Mouse (Mus musculus) erythroblast, embryonic 14.5 days (primary cell): Measurements from ENCODE around the gene Qprt. TPM values are rescaled to one million over a fixed set of nuclear protein-coding genes. Genes with fewer than 3 reads are reported as not detected.
A peak's percentile ranks its signal among the peaks of the same experiment; 100 is the strongest.
"Not testable (repeated sequence)": the region's sequence is repeated elsewhere in the genome, so short reads cannot be mapped to it uniquely, and the experiment has no call there.

ENCODE experiments used
- H3K27me3 ChIP-seq: 2 replicates; pipeline ENCODE4 v1.6.1; 2012; ENCODE audit warnings: inconsistent platforms; ENCODE audit not compliant: control insufficient read depth
- H3K36me3 ChIP-seq: 2 replicates; pipeline ENCODE4 v1.6.1; 2012; ENCODE audit warnings: mild to moderate bottlenecking, inconsistent platforms; ENCODE audit not compliant: control insufficient read depth
- H3K4me1 ChIP-seq: 2 replicates; pipeline ENCODE4 v1.6.1; 2012; ENCODE audit warnings: inconsistent platforms; ENCODE audit not compliant: control insufficient read depth
- H3K4me3 ChIP-seq: replicated peaks from 2 replicates; pipeline ENCODE3; 2012; ENCODE audit warnings: moderate library complexity, mild to moderate bottlenecking, inconsistent platforms
- H3K9me3 ChIP-seq: 2 replicates; pipeline ENCODE4 v1.6.1; 2012; ENCODE audit warnings: low read length, inconsistent platforms, mixed read lengths; ENCODE audit not compliant: control insufficient read depth
- GATA1 ChIP-seq: IDR thresholded peaks from 2 replicates; pipeline ENCODE4 v1.6.1; 2012; ENCODE audit warnings: low read length, inconsistent platforms, mixed read lengths
- TAL1 ChIP-seq: IDR thresholded peaks from 3 replicates; pipeline ENCODE4 v1.6.1; 2012; ENCODE audit warnings: low read length, inconsistent platforms, mixed read lengths
- polyA plus RNA-seq: library from polyadenylated mRNA; stranded (reverse); fragments of >175 nt; gene quantifications from 2 replicates; pipeline ENCODE4 v1.2.3, GENCODE M21; 2012

Qprt gene
- polyA plus RNA-seq, 1 experiment, result 0.17 TPM

DNA sequence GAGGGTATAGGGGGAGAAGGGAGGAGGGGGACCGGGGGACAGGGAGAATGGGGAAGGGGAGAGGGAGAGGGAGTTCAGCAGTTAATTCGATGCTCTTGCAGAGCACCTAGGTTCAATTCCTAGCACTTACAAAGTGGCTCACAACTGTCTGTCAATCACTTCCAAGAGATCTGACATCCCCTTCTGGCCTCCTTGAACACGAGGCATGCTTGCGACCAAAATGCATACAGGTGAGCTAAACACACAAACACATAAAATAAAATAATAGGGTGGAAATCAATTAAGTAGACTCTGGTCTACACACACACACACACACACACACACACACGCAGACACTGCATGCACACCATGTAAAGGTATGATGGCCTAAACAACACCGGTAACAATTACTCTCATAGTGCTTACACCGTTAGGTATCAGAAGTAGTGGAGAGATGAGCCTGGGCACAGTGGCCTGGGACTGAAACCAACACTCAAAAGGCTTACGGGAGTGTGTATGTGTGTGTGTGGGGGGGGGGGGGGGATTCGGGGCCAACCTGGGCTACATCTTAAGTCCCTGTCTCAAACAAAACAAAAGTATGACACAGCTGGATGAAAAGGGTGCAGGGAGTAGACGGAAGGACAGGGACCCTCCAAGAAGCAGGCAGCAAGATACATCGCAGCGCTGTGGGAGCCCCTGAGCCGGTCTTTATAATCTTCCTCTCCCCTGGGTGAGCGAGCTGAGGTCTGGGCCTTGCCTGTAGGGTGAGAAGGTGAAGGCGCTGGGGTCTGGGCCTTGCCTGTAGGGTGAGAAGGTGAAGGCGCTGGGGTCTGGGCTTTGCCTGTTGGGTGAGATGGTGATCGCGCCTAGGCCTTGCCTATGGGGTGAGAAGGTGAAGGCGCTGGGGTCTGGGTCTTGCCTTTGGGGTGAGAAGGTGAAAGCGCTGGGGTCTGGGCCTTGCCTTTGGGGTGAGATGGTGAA is 31.6 kb downstream of the Qprt start:
- Histone ChIP-seq H3K4me1 (peaks cover 54% of the 10 kb centered on the region), H3K27me3 (no peaks in the 10 kb centered on the region), H3K9me3 (no peaks in the 10 kb centered on the region), H3K36me3 (peaks cover 24% of the 10 kb centered on the region), H3K4me3 (peak overlapping the region; percentile 76)
- TF ChIP-seq TAL1 (no peak), GATA1 (no peak)

GRCm38 (mm10) chr7:127088901-127089845 is 32.9 kb downstream of the Qprt start:
- Histone ChIP-seq H3K36me3 (peaks cover 20% of the 10 kb centered on the region), H3K27me3 (no peaks in the 10 kb centered on the region), H3K9me3 (no peaks in the 10 kb centered on the region), H3K4me3 (peak overlapping the region; percentile 59), H3K4me1 (peaks cover 58% of the 10 kb centered on the region)
- no peak for TF ChIP-seq TAL1
- no peak for TF ChIP-seq GATA1

- Histone ChIP-seq H3K4me1 (peaks cover 58% of the 10 kb centered on the region), H3K4me3 (no peak overlapping the region), H3K9me3 (no peaks in the 10 kb centered on the region), H3K27me3 (no peaks in the 10 kb centered on the region), H3K36me3 (peaks cover 11% of the 10 kb centered on the region)
- TF ChIP-seq GATA1 (no peak), TAL1 (no peak)
Observed at GRCm38 (mm10) chr7:127088083-127088482, 33.9 kb downstream of the Qprt start.

DNA sequence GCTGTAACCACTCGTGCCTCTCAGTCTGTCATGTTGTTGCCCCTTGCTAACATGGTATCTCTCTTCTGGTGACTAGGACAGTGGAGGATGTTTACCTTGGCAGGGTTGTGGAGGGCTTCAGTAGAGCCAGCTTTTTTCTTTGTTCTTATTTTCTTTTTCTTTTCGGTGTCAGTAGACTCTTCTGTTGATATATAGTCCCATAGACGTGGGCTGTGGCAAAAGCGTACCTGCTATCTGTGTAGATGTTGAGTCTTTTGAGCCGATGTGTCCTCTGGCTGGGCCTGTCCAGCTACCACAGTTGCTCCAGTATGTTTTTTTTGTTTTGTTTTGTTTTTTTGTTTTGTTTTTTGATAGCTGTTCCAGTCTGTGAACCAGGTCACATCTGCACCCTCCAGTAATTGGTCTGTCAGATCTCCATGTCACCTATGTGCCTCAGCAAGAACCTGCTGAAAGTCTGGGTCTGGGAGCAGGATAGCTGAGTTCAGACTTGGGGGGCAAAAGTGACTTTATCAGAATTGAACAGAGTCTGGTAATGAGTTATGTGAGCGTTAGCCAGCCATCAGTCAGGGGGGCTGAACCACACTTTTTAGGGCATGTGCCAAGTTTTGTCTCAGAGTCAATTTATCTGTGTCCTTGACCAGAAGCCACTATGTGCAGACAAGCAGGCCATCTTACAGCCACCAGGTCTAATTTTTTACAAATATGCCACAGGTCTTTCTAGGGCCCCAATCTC is 34.6 kb downstream of the Qprt start, which contains the start of gene Zg16:
Gene Zg16 (minus strand): TSS at position 51 of the 733 bp plus-strand sequence.
- H3K4me1 ChIP-seq, result peaks cover 52% of the 10 kb centered on the region
- not testable (repeated sequence) for H3K4me3 ChIP-seq, H3K27me3 ChIP-seq, H3K9me3 ChIP-seq, H3K36me3 ChIP-seq

GRCm38 (mm10) chr7:127085751-127086150 is 36.3 kb downstream of the Qprt start:
- not testable (repeated sequence) for H3K36me3 ChIP-seq, H3K9me3 ChIP-seq, H3K27me3 ChIP-seq, H3K4me3 ChIP-seq
- peaks cover 35% of the 10 kb centered on the region for H3K4me1 ChIP-seq

GRCm38 (mm10) chr7:127084794-127085193 is 37.2 kb downstream of the Qprt start:
- no peak overlapping the region for H3K4me3 ChIP-seq
- H3K9me3 ChIP-seq, result no peaks in the 10 kb centered on the region
- H3K4me1 ChIP-seq, result peaks cover 25% of the 10 kb centered on the region
- no peak for TF ChIP-seq GATA1
- no peak for TF ChIP-seq TAL1
- H3K36me3 ChIP-seq, result no peaks in the 10 kb centered on the region
- no peaks in the 10 kb centered on the region for H3K27me3 ChIP-seq

- H3K27me3 ChIP-seq, result no peaks in the 10 kb centered on the region
- H3K4me3 ChIP-seq, result no peak overlapping the region
- no peaks in the 10 kb centered on the region for H3K36me3 ChIP-seq
- H3K9me3 ChIP-seq, result no peaks in the 10 kb centered on the region
- TF ChIP-seq TAL1 (no peak), GATA1 (no peak)
- H3K4me1 ChIP-seq, result peaks cover 15% of the 10 kb centered on the region
Observed at GRCm38 (mm10) chr7:127083689-127084088, 38.3 kb downstream of the Qprt start.

GRCm38 (mm10) chr7:127082995-127083394 is 39.0 kb downstream of the Qprt start:
- TF ChIP-seq GATA1, result no peak
- TF ChIP-seq TAL1, result no peak
- H3K4me1 ChIP-seq, result peaks cover 15% of the 10 kb centered on the region

More at GRCm38 (mm10) chr7:127082995-127083394, 39.0 kb downstream of the Qprt start:
- Histone ChIP-seq H3K36me3 (no peaks in the 10 kb centered on the region), H3K9me3 (no peaks in the 10 kb centered on the region), H3K4me3 (no peak overlapping the region), H3K27me3 (no peaks in the 10 kb centered on the region)
